Mouse (Mus musculus) layer of hippocampus, postnatal 10 days (tissue): ENCODE results near the gene Mast4. TPM values are rescaled to one million over a fixed set of nuclear protein-coding genes. Genes with fewer than 3 reads are reported as not detected.

Source experiments
- DNase-seq, 2 experiments: peaks; one replicate each; pipeline ENCODE4 v3.0.0; 2021; ENCODE audit warnings: low spot score in 2 of 2
- total RNA-seq, 2 experiments: library from RNA; stranded (reverse); gene quantifications; 2 replicates each; pipeline ENCODE4 v1.2.3; 2021

Gene Mast4
- total RNA-seq, 2 experiments from 2014 or later, result 37.9 to 39.3 TPM

- DNase-seq, result no peak
Observed at GRCm38 (mm10) chr13:102935788-102936187, 398.5 kb downstream of the Mast4 start.

- DNase-seq, result peak; percentile 55 to 57
Observed at GRCm38 (mm10) chr13:102933702-102934101, 400.6 kb downstream of the Mast4 start.

- DNase-seq, result no peak
Observed at GRCm38 (mm10) chr13:102932434-102932833, 401.9 kb downstream of the Mast4 start.

GRCm38 (mm10) chr13:102931951-102932350, 402.3 kb downstream of the Mast4 start:
- DNase-seq, result no peak

- DNase-seq, result no peak
Observed at GRCm38 (mm10) chr13:102925844-102926598, 408.3 kb downstream of the Mast4 start.

DNA sequence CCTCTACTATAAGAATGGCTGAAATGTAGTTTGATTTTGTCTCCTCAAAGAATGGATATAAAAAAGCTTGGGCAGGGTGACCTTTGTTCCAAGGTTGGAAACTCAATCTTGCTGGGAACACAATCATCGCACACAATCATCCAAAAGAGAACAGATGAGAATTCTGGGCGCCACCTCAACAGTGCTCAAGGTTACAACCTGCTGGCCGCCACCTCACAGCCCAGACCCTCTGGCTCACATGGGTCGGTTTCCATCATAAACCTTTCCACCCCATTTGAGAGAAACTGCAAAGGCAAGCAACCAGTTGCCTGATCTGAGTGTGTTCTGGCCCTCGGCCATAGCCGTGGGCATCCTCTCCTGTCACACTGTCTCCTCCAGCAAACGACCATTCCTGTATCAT, 414.6 kb downstream of the Mast4 start:
- DNase-seq, result no peak

DNA sequence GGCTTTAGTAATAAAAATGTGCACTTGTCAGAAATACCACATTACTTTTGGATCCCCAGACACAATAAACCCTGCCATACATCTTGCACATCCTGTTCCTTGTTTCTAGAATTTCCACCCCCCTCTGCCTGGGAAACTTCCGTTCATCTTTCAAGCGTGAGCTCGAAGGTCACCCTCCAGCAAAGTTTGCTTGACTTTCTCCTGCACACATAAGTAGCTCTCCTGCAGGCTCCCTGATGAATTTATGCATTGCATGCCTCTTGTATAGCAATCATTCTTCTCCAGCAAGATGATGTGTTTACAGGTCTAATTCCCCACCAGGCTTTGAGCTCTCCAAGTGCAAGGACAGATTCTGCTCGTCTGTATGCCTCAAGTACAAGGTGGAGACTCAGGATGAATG, 415.7 kb downstream of the Mast4 start:
- no peak for DNase-seq

- DNase-seq, result no peak
Observed at GRCm38 (mm10) chr13:102915341-102915740, 419.0 kb downstream of the Mast4 start.

- no peak for DNase-seq
Observed at GRCm38 (mm10) chr13:102914800-102915199, 419.5 kb downstream of the Mast4 start.

GRCm38 (mm10) chr13:102913919-102914318, 420.4 kb downstream of the Mast4 start:
- DNase-seq, result no peak

- no peak for DNase-seq
Observed at GRCm38 (mm10) chr13:102912867-102913266, 421.4 kb downstream of the Mast4 start.

DNA sequence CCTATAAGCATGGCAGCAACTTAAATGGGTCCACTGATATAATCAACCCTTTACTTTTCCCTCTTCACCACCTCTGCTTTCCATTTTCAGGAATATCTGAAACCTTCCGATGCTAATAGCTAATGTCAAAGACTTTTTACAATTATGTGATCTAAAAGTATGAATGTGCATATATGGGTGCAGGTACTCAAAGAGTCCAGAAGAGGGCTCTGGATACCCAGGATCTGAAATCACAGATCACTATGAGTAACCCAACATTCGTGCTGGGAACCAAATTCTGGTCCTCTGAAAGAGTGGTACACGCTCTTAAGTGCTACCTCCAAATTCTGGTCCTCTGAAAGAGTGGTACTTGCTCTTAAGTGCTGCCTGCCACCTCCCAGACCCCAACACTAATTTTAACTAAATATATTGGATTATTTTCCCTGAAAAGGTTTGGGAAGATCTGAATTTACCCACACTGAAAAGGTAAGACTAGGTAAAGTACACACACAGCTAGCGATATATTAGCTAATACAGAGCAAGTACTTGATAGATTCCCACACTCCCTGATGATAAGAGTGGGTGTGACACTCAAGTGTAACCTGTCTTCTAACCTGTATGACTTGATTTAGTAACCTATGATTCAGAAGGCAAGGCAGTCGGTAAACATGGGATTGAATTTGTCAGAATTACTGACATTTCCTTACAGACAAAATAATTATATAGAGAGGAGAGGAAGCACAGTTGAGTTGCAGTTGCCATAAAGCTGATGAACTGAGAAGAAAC, 424.5 kb downstream of the Mast4 start:
- DNase-seq, result no peak

GRCm38 (mm10) chr13:102906661-102907009, 427.7 kb downstream of the Mast4 start:
- no peak for DNase-seq

- peak; percentile 71 to 75 for DNase-seq
Observed at GRCm38 (mm10) chr13:102906004-102906660, 428.2 kb downstream of the Mast4 start.

DNA sequence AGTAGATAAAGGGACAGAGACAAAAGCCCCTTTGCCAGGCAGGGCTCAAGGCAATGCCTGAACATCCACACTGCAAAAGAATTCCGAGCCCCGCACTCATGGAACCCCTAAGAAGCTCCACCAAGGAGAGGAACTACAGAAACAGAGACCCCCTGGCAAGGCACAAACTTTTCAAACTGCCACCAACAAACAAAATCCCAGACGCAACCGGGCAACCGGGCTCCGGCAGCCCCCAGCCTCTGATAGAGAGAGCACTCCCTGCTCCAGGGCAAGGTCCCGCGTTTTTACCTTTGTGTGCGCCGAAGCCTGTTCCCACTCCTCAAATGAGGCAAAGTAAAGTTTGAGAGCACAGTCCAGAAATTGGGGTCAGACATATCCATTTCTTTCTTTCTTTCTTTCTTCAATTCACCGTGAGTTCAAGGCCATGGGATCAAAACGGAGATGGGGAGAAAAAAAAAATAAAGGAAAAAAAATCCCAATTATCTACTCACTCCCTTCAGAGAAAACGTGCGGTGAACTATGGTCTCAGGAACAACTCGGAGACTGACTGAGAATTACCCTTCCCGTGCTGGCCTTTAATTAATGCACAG, 428.8 kb downstream of the Mast4 start:
- no peak for DNase-seq

DNA sequence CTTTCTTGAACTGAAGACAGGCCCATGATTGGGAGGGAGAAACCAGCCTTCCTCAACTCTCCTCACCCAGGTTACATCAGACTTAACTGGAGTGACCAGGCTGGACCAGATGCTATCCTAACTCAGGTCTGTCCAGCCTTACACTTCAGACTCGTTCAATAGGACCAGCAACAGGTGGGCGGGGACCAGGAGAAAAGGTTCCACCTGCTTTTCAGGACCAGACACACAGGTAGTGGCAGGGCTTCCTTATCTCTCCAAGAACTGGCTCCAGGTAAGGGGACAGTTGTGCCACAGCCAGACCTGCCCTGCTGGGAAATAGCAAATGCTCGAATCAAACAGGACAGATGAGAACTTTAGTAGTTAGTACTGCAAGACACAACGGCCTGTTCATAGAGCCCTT, 430.6 kb downstream of the Mast4 start:
- DNase-seq, result no peak

DNA sequence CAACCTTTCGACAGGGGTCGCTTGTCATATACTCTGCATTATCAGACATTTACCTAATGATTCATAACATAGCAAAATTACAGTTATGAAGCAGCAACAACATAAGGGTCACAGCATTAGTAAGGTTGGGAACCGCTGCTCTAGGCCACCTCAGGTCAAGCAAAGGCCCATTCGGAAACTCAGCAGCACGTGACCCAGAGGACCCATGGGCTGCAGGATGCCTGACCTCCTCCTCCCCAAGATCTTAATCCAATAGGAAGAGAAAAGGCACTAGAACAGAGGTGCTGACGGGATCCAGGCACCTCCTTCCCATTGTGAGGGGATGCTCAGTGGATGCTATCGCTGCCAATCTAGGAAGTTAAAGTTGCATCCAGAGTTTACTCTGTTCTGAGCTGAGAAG, 432.2 kb downstream of the Mast4 start:
- no peak for DNase-seq

- no peak for DNase-seq
Observed at GRCm38 (mm10) chr13:102900531-102900930, 433.8 kb downstream of the Mast4 start.

- DNase-seq, result no peak
Observed at GRCm38 (mm10) chr13:102900083-102900420, 434.2 kb downstream of the Mast4 start.

GRCm38 (mm10) chr13:102899253-102900082, 434.8 kb downstream of the Mast4 start:
- DNase-seq, result no peak
